Mouse (Mus musculus) myocyte (in vitro differentiated cells): ENCODE data around the gene Ccpg1os.

ENCODE experiments used
- CEBPB ChIP-seq: IDR thresholded peaks from 2 replicates; pipeline ENCODE4 v1.6.1; 2011; ENCODE audit warnings: mild to moderate bottlenecking, moderate library complexity; ENCODE audit not compliant: poor library complexity, insufficient read depth, severe bottlenecking
- POLR2AphosphoS2 ChIP-seq: IDR thresholded peaks from one replicate; pipeline ENCODE4 v1.6.1; 2011; ENCODE audit warnings: low read depth, control low read depth; ENCODE audit not compliant: insufficient read length

- TF ChIP-seq POLR2AphosphoS2 (no peak), CEBPB (no peak)
These were observed 41.8 kb downstream of the Ccpg1os start for GRCm38 (mm10) chr9:72943424-72943823.
